Mouse (Mus musculus): ENCODE results near the gene Mrap.

DNA sequence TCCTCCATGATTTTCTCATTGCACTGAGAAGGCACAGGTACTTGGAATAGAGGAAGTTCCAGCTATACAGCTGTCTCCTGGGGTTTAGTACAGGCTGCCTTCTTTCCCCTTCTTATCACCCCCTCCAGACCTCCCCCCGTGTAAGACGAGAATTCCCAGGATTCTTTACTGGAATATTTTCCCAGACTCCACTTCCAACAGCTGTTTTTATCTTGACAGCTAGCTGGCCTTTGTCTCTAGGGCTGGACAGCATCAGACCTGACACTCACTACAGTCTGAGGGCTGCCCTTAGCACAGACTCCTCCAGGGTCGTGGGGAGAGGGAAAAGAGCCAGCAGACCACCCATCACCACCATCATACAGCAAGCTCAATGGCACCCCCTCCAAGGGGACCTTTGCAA lies 31.7 kb upstream of the Mrap start:
- no peak for TF ChIP-seq GATA1 (IDR thresholded peaks at IDR 0.05; ENCODE audit: borderline replicate concordance, low read length)
- no peak for TF ChIP-seq FLI1 (IDR thresholded peaks at IDR 0.05; ENCODE audit: low read length)
